Mouse (Mus musculus) hindbrain, embryonic 16.5 days (tissue): ENCODE results near the gene Olfr955. TPM values are rescaled to one million over a fixed set of nuclear protein-coding genes. Genes with fewer than 3 reads are reported as not detected.

ENCODE experiments used
- polyA plus RNA-seq: library from polyadenylated mRNA; unstranded; fragments of >200 nt; fragmentation: Nextera tagmentation; extraction: Ambion mirVana; gene quantifications from 2 replicates; pipeline ENCODE4 v1.2.1, GENCODE M21; 2015

The Olfr955 gene
- polyA plus RNA-seq, 1 experiment from 2014 or later = not detected

Other genes with a start within 250 kb of the Olfr955 start
- not detected in 2 replicates for gene Olfr1537, start 221.9 kb downstream of the Olfr955 start, polyA plus RNA-seq
- not detected in 2 replicates for gene Olfr945, start 195.1 kb downstream of the Olfr955 start, polyA plus RNA-seq
- not detected in 2 replicates for gene Olfr948, start 145.9 kb downstream of the Olfr955 start, polyA plus RNA-seq
- gene Olfr951, start 84.5 kb downstream of the Olfr955 start, polyA plus RNA-seq = not detected in 2 replicates
- not detected in 2 replicates for gene Olfr952, start 44.8 kb downstream of the Olfr955 start, polyA plus RNA-seq
- gene Olfr954, start 15.2 kb downstream of the Olfr955 start, polyA plus RNA-seq = not detected in 2 replicates
- gene Olfr44, start 22.1 kb upstream of the Olfr955 start, polyA plus RNA-seq = not detected in 2 replicates
- not detected in 2 replicates for gene Olfr957, start 43.9 kb upstream of the Olfr955 start, polyA plus RNA-seq
- not detected in 2 replicates for gene Olfr958, start 82.1 kb upstream of the Olfr955 start, polyA plus RNA-seq
- gene Olfr959, start 103.6 kb upstream of the Olfr955 start, polyA plus RNA-seq = not detected in 2 replicates
- gene AW551984, start 132.5 kb upstream of the Olfr955 start, polyA plus RNA-seq = 218 and 230 TPM in 2 replicates
- not detected in 2 replicates for gene Olfr148, start 138.7 kb upstream of the Olfr955 start, polyA plus RNA-seq
- not detected in 2 replicates for gene Olfr960, start 149.4 kb upstream of the Olfr955 start, polyA plus RNA-seq
- gene Olfr961, start 173.1 kb upstream of the Olfr955 start, polyA plus RNA-seq = not detected in 2 replicates
- gene Olfr963, start 195.3 kb upstream of the Olfr955 start, polyA plus RNA-seq = not detected in 2 replicates
- not detected in 2 replicates for gene Olfr149, start 235.2 kb upstream of the Olfr955 start, polyA plus RNA-seq
- gene Olfr965, start 239.4 kb upstream of the Olfr955 start, polyA plus RNA-seq = not detected in 2 replicates